Mouse (Mus musculus): ENCODE results near the gene Trib2. TPM values are rescaled to one million over a fixed set of nuclear protein-coding genes. Genes with fewer than 3 reads are reported as not detected.

The Trib2 gene
- polyA plus RNA-seq, 1 experiment from 2014 or later, result 48.3 TPM

GRCm38 (mm10) chr12:15761453-15762116 lies 55.1 kb downstream of the Trib2 start:
- no peaks in the 10 kb centered on the region for H3K9me3 ChIP-seq (replicated peaks)
- no peaks in the 10 kb centered on the region for H3K36me3 ChIP-seq
- no peak overlapping the region for H3K4me3 ChIP-seq
- no peaks in the 10 kb centered on the region for H3K27me3 ChIP-seq
- 78% methylated on average over 8 of the region's 8 CpGs for WGBS
- H3K4me1 ChIP-seq (replicated peaks), result peaks cover 3% of the 10 kb centered on the region; the same call in 1 of the 2 replicates
- H3K9ac ChIP-seq, result no peak overlapping the region
- ATAC-seq (replicated peaks; ENCODE audit: insufficient number of reproducible peaks, insufficient read depth, low FRiP score, low read depth), result no peak
- H3K27ac ChIP-seq, result no peak overlapping the region
- H3K4me2 ChIP-seq, result no peak overlapping the region

DNA sequence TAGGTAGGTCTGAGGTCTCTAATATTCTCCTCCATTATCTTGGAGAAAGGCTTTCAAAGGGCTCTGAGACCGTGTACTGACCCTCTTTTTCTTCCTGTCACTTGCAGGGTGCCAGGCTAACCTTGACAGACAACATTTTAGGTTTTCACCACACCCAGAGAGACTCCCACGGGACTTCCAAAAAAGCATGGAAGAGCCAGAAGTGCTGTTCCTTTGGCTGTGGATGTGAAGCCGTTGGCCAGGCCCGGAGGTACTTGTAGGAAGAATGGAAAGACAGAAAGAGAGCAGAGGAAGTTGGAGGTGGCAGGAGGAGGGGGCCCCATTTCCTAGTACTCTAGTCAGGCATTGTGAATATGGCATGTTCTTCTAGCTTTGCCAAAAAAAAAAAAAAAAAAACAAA lies 56.0 kb downstream of the Trib2 start:
- Histone ChIP-seq H3K4me3 (no peak overlapping the region), H3K27ac (no peak overlapping the region), H3K4me1 (replicated peaks) (peaks cover 3% of the 10 kb centered on the region; the same call in 1 of the 2 replicates), H3K36me3 (no peaks in the 10 kb centered on the region), H3K9me3 (replicated peaks) (no peaks in the 10 kb centered on the region), H3K27me3 (no peaks in the 10 kb centered on the region), H3K4me2 (no peak overlapping the region), H3K9ac (no peak overlapping the region)
- no peak for ATAC-seq (replicated peaks; ENCODE audit: insufficient number of reproducible peaks, insufficient read depth, low FRiP score, low read depth)
- 75% methylated on average over 4 of the region's 4 CpGs for WGBS

DNA sequence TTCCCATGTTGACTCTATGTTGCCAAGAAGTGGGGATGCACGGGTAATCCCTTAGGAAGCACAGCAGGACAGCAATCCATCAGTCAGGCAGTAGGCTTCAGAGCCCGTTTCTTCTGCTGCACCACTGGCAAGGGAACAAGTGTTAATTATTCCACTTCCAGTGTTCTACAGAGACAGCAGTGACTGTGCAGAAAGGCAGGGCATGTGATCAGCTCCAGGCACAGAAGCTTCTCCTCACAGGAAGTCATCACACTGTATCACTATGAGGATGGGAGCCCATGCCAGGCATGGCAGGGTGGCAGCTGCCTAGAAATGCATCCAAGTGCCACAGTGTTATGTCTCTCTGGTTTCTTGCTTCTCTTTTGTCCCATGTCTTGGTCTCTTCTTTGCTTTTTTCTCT lies 57.9 kb downstream of the Trib2 start:
- Histone ChIP-seq H3K4me2 (no peak overlapping the region), H3K27ac (no peak overlapping the region), H3K27me3 (no peaks in the 10 kb centered on the region), H3K9me3 (replicated peaks) (no peaks in the 10 kb centered on the region), H3K9ac (no peak overlapping the region), H3K36me3 (no peaks in the 10 kb centered on the region), H3K4me1 (replicated peaks) (no peaks in the 10 kb centered on the region), H3K4me3 (no peak overlapping the region)
- 46% methylated on average over 2 of the region's 2 CpGs for WGBS
- ATAC-seq (replicated peaks; ENCODE audit: insufficient number of reproducible peaks, insufficient read depth, low FRiP score, low read depth), result no peak

DNA sequence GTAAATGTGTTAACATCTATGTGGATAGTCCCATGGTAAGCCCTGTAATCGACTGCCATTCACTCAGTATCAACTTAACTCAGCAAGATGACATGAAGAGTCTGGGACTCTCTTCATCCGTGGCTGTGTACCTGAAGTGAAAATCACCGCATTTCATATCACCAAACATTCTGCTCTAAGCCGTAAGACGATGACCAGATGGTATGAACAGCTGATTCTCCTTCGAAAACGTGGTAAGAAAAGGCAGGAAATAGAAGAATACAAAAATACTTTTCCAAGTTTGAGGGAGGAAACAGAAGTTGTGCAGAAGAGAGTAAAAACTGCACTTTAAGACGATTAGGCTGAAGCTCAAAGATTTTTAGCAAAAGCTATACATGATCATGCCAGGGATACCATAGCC lies 59.4 kb downstream of the Trib2 start:
- no peaks in the 10 kb centered on the region for H3K27me3 ChIP-seq
- no peak overlapping the region for H3K4me2 ChIP-seq
- no peak overlapping the region for H3K4me3 ChIP-seq
- no peak overlapping the region for H3K9ac ChIP-seq
- H3K36me3 ChIP-seq, result no peaks in the 10 kb centered on the region
- H3K27ac ChIP-seq, result no peak overlapping the region
- no peak for ATAC-seq (replicated peaks; ENCODE audit: insufficient number of reproducible peaks, insufficient read depth, low FRiP score, low read depth)
- H3K9me3 ChIP-seq (replicated peaks), result no peaks in the 10 kb centered on the region
- 67% methylated on average over 8 of the region's 8 CpGs for WGBS
- H3K4me1 ChIP-seq (replicated peaks), result no peaks in the 10 kb centered on the region

- H3K4me3 ChIP-seq, result no peak overlapping the region
- H3K27ac ChIP-seq, result no peak overlapping the region
- no peaks in the 10 kb centered on the region for H3K36me3 ChIP-seq
- no peak overlapping the region for H3K9ac ChIP-seq
- H3K4me2 ChIP-seq, result no peak overlapping the region
- H3K4me1 ChIP-seq (replicated peaks), result no peaks in the 10 kb centered on the region
- no peak for ATAC-seq (replicated peaks; ENCODE audit: insufficient number of reproducible peaks, insufficient read depth, low FRiP score, low read depth)
- no peaks in the 10 kb centered on the region for H3K9me3 ChIP-seq (replicated peaks)
- WGBS, result 60% methylated on average over 2 of the region's 2 CpGs
- no peaks in the 10 kb centered on the region for H3K27me3 ChIP-seq
Measured at GRCm38 (mm10) chr12:15755030-15755690, 61.6 kb downstream of the Trib2 start.

DNA sequence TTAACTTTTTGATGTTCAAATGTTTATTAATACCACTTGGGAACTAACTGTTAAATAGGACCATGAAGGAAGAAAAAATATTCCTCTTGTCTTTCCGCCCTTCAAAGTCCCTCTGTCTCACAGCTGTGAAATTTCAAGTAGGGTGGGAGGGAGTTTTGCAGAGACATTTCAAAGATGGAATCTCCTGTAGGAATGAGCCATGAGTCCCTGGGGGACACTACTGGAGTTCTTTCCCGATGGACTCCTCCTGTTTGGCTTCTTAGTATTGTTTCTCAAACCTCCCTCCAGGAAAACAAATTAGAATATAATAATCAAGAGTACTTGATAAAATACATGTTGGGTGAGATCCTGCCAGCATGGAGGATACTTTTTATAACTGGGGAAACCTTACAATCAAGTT lies 62.1 kb downstream of the Trib2 start:
- Histone ChIP-seq H3K27me3 (no peaks in the 10 kb centered on the region), H3K27ac (no peak overlapping the region), H3K4me3 (no peak overlapping the region), H3K36me3 (no peaks in the 10 kb centered on the region), H3K9ac (no peak overlapping the region), H3K4me1 (replicated peaks) (no peaks in the 10 kb centered on the region), H3K9me3 (replicated peaks) (no peaks in the 10 kb centered on the region), H3K4me2 (no peak overlapping the region)
- 52% methylated on average over 2 of the region's 2 CpGs for WGBS
- ATAC-seq (replicated peaks; ENCODE audit: insufficient number of reproducible peaks, insufficient read depth, low FRiP score, low read depth), result no peak

GRCm38 (mm10) chr12:15749646-15750195 lies 67.0 kb downstream of the Trib2 start:
- 49% methylated on average over 4 of the region's 4 CpGs for WGBS

GRCm38 (mm10) chr12:15745752-15746151 lies 71.0 kb downstream of the Trib2 start:
- H3K4me1 ChIP-seq (replicated peaks), result peaks cover 3% of the 10 kb centered on the region
- no peak overlapping the region for H3K4me3 ChIP-seq
- H3K36me3 ChIP-seq, result no peaks in the 10 kb centered on the region
- no peak for ATAC-seq (replicated peaks; ENCODE audit: insufficient number of reproducible peaks, insufficient read depth, low FRiP score, low read depth)
- H3K4me2 ChIP-seq, result no peak overlapping the region
- no peaks in the 10 kb centered on the region for H3K9me3 ChIP-seq (replicated peaks)
- H3K27ac ChIP-seq, result no peak overlapping the region
- H3K27me3 ChIP-seq, result no peaks in the 10 kb centered on the region
- H3K9ac ChIP-seq, result no peak overlapping the region
- WGBS, result 66% methylated on average over 10 of the region's 10 CpGs

More at GRCm38 (mm10) chr12:15749646-15750195, 67.0 kb downstream of the Trib2 start:
- ATAC-seq (replicated peaks; ENCODE audit: insufficient number of reproducible peaks, insufficient read depth, low FRiP score, low read depth), result no peak
- Histone ChIP-seq H3K4me1 (replicated peaks) (no peaks in the 10 kb centered on the region), H3K9me3 (replicated peaks) (no peaks in the 10 kb centered on the region), H3K36me3 (no peaks in the 10 kb centered on the region), H3K4me2 (no peak overlapping the region), H3K4me3 (no peak overlapping the region), H3K9ac (no peak overlapping the region), H3K27me3 (no peaks in the 10 kb centered on the region), H3K27ac (no peak overlapping the region)

Small RNA genes lying within 50 kb of the gene (microRNA-seq; reads per million reads assigned to microRNA genes)
- gene Mir6387, result not detected
